Mouse (Mus musculus) myocyte (in vitro differentiated cells): ENCODE results near the gene Gm17535.
"Not testable (repeated sequence)": the region's sequence is repeated elsewhere in the genome, so short reads cannot be mapped to it uniquely, and the experiment has no call there.

Experiments
- E2F4 ChIP-seq: IDR thresholded peaks from one replicate; pipeline ENCODE4 v1.6.1; 2011; ENCODE audit warnings: mild to moderate bottlenecking, control low read depth, moderate library complexity; ENCODE audit not compliant: insufficient read depth
- MYOD1 ChIP-seq, 3 experiments: IDR thresholded peaks; one replicate each; pipeline ENCODE4 v1.6.1; 2011; ENCODE audit warnings: control low read depth in 2 of 3, low read depth in 2 of 3, mild to moderate bottlenecking in 2 of 3, moderate library complexity in 1 of 3; ENCODE audit not compliant: insufficient read length in 2 of 3, control insufficient read depth in 1 of 3

GRCm38 (mm10) chr9:3026741-3027140 lies 7.7 kb upstream of the Gm17535 start:
- TF ChIP-seq MYOD1 (IDR thresholded peaks at IDR 0.05; ENCODE audit: control insufficient read depth in 1 of 3, insufficient read length in 2 of 3, low read depth in 2 of 3); E2F4: not testable (repeated sequence)
